In genomic region chr16:33751590-33751989, GRCm38 (mm10) we compare ENCODE assay signal across 8 mouse cellular contexts. TPM values are rescaled to one million over a fixed set of nuclear protein-coding genes. Genes with fewer than 3 reads are reported as not detected.
DNase-seq lines count a peak whose midpoint lies in the region; ATAC-seq lines count a peak whose summit lies in the region.

No protein-coding gene starts in this region.

- intact Hi-C loops in left cerebral cortex, postnatal 25 days (cut with DNase I) = no loop called here

- peaks cover 30% of the 10 kb centered on the region for H3K36me3 ChIP-seq in limb, embryonic 10.5 days

- H3K27me3 ChIP-seq in limb, embryonic 10.5 days (ENCODE audit: low read depth, poor library complexity, severe bottlenecking) = no peaks in the 10 kb centered on the region

- ATAC-seq in monocyte, adult 5-6 weeks (replicated peaks; ENCODE audit: insufficient number of reproducible peaks, low FRiP score, low TSS enrichment, poor library complexity, severe bottlenecking) = peak; percentile 80

- H3K4me1 ChIP-seq in limb, embryonic 10.5 days = peaks cover 8% of the 10 kb centered on the region; the same call in 1 of the 2 replicates

- no peak overlapping the region for H3K27ac ChIP-seq in limb, embryonic 10.5 days

- WGBS in limb, embryonic 10.5 days = 50% methylated on average over 12 of the region's 12 CpGs

- peak; percentile 59 to 67 for DNase-seq in lung, adult 18-20 months
- DNase-seq in lung, postnatal 14 days = no peak
- DNase-seq in limb, embryonic 10.5 days (ENCODE audit: low spot score) = no peak
- DNase-seq in thymus, postnatal 4 days = peak; percentile 72
- no peak for DNase-seq in cerebellum, postnatal 36 days
- DNase-seq in left cerebral cortex, postnatal 25 days (ENCODE audit: low spot score in 2 of 2) = no peak
- no peak for DNase-seq in right cerebral cortex, adult 2 months (ENCODE audit: low spot score in 2 of 2)

- H3K4me3 ChIP-seq in limb, embryonic 10.5 days = peak overlapping the region; percentile 27

- H3K9me3 ChIP-seq in limb, embryonic 10.5 days (replicated peaks) = no peaks in the 10 kb centered on the region

RNA-seq across cellular contexts. Expression of gene Muc13, which starts 42.2 kb away (rescaled TPM):
- polyA plus RNA-seq in limb, embryonic 10.5 days (2016; fragmentation: Nextera tagmentation; extraction: Ambion mirVana) = 0.16 and 0.21 TPM in 2 replicates
- 0.11 to 1.6 TPM (median 1.4 TPM) in 3 replicates for total RNA-seq in monocyte, adult 5-6 weeks (2017)
- total RNA-seq in left cerebral cortex, postnatal 25 days (2021) = under 1 TPM in 1 of 2 experiments, not detected in 1; 0.16 TPM

Comparison
In these comparisons a context has a peak if more than half of its experiments do, and no peak if none do; other contexts are left out.
1. DNase-seq: peak in lung, adult 18-20 months (2 of 2) and thymus, postnatal 4 days (single experiment); none in lung, postnatal 14 days (single experiment), limb, embryonic 10.5 days (single experiment), cerebellum, postnatal 36 days (0 of 2), left cerebral cortex, postnatal 25 days (0 of 2) and right cerebral cortex, adult 2 months (0 of 2).